Mouse (Mus musculus) forebrain, embryonic 10.5 days (tissue): ENCODE data around the gene Ttll13. TPM values are rescaled to one million over a fixed set of nuclear protein-coding genes. Genes with fewer than 3 reads are reported as not detected.

Experiments
- DNase-seq: peaks from one replicate; pipeline ENCODE4 v3.0.0-alpha.2; 2017; ENCODE audit warnings: low spot score; ENCODE audit errors: extremely low spot score
- H3K27ac ChIP-seq: fragments of 300-500 bp; sonication (generic); 2 replicates; pipeline ENCODE4 v1.5.1; 2016; ENCODE audit warnings: mild to moderate bottlenecking
- H3K27me3 ChIP-seq: fragments of 300-500 bp; sonication (generic); 2 replicates; pipeline ENCODE4 v1.6.1; 2016; ENCODE audit warnings: mild to moderate bottlenecking; ENCODE audit not compliant: poor library complexity, severe bottlenecking
- H3K36me3 ChIP-seq: fragments of 300-500 bp; sonication (generic); replicated peaks from 2 replicates; pipeline ENCODE4 v1.6.1; 2016; ENCODE audit warnings: mild to moderate bottlenecking, moderate library complexity
- H3K4me1 ChIP-seq: fragments of 300-500 bp; sonication (generic); 2 replicates; pipeline ENCODE4 v1.6.1; 2016
- H3K4me3 ChIP-seq: fragments of 300-500 bp; sonication (generic); 2 replicates; pipeline ENCODE4 v1.5.1; 2016; ENCODE audit warnings: mild to moderate bottlenecking, moderate library complexity
- H3K9me3 ChIP-seq: fragments of 300-500 bp; sonication (generic); 2 replicates; pipeline ENCODE4 v1.6.1; 2016; ENCODE audit warnings: mild to moderate bottlenecking, moderate library complexity
- WGBS: fragments of 180-500 bp; shearing (Covaris S2); methylation state at CpG from one replicate; pipeline ENCODE4 v1.1.7; 2016; 5-methylcytosine and 5-hydroxymethylcytosine counted together
- polyA plus RNA-seq: library from polyadenylated mRNA; unstranded; fragments of >200 nt; fragmentation: Nextera tagmentation; extraction: Ambion mirVana; gene quantifications from 2 replicates; pipeline ENCODE4 v1.2.1, GENCODE M21; 2016

The Ttll13 gene
- polyA plus RNA-seq, 1 experiment from 2014 or later: 0.99 TPM

GRCm38 (mm10) chr7:80281646-80282045 is 35.5 kb downstream of the Ttll13 start:
- H3K27ac ChIP-seq: no peak overlapping the region
- H3K27me3 ChIP-seq: no peaks in the 10 kb centered on the region
- no peak for DNase-seq
- peaks cover 80% of the 10 kb centered on the region for H3K36me3 ChIP-seq
- H3K4me1 ChIP-seq: no peaks in the 10 kb centered on the region
- no peak overlapping the region for H3K4me3 ChIP-seq
- 91% methylated on average over 3 of the region's 3 CpGs for WGBS
- H3K9me3 ChIP-seq: no peaks in the 10 kb centered on the region

DNA sequence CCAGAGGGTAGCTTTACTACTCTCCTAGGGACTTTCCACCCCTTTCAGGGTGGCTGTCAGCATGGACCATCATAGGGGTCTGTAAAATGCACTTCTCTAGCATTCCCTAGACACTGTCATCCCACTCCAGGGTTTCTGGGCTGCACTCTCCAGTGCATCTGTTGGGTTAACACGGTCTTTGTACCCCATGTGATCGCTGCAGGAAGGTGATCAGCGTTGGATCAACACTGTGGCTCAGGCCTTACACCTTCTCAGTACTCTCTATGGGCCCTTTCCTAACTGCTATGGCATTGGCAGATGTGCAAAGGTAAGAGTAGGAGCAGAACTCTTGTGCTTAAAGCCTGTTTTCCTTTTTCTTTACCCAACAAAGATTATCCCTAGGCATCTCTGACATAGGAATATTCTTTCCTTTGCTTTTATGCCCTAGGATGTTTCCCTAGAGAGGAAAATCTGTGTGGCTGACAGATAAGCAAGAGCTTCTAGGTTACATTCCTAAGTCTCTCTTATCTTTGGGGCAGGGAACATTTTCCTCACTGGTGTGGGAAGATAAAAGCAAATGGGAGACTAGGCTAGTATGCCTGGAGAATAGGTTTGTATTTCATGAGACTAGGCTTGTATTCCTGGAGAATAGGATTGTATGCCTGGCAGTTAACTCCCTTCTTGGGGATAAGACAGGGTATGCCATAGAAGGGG is 37.2 kb downstream of the Ttll13 start:
- no peak for DNase-seq
- Histone ChIP-seq H3K4me3 (no peak overlapping the region), H3K4me1 (no peaks in the 10 kb centered on the region), H3K9me3 (no peaks in the 10 kb centered on the region), H3K36me3 (peaks cover 81% of the 10 kb centered on the region), H3K27ac (no peak overlapping the region), H3K27me3 (no peaks in the 10 kb centered on the region)
- 91% methylated on average over 3 of the region's 3 CpGs for WGBS

GRCm38 (mm10) chr7:80284391-80284790 is 38.2 kb downstream of the Ttll13 start:
- Histone ChIP-seq H3K9me3 (no peaks in the 10 kb centered on the region), H3K36me3 (peaks cover 78% of the 10 kb centered on the region), H3K27me3 (no peaks in the 10 kb centered on the region), H3K4me3 (no peak overlapping the region), H3K4me1 (no peaks in the 10 kb centered on the region), H3K27ac (no peak overlapping the region)
- DNase-seq: no peak
- WGBS: 94% methylated on average over 5 of the region's 5 CpGs

DNA sequence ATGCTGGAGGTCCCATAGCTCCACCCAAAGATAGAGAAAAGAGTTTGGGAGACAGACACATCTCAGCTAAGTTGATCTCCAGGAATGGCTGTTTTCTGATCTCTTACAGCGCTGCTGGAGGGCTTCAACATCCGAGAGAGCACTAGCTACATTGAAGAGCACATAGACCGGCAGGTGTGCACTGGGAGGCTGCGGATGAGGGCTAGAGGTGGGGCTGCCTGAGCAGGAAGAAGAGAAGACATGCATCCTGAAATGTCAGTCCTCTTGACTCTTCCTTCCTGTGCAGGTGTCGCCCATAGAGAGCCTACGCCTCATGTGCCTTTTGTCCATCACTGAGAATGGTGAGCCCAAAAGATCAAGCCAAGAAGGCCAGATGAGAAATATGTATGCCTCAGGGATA is 39.5 kb downstream of the Ttll13 start:
- peaks cover 77% of the 10 kb centered on the region for H3K36me3 ChIP-seq
- H3K27ac ChIP-seq: no peak overlapping the region
- no peak overlapping the region for H3K4me3 ChIP-seq
- H3K27me3 ChIP-seq: no peaks in the 10 kb centered on the region
- no peak for DNase-seq
- 93% methylated on average over 6 of the region's 6 CpGs for WGBS
- no peaks in the 10 kb centered on the region for H3K4me1 ChIP-seq
- no peaks in the 10 kb centered on the region for H3K9me3 ChIP-seq

- Histone ChIP-seq H3K27me3 (no peaks in the 10 kb centered on the region), H3K9me3 (no peaks in the 10 kb centered on the region), H3K4me1 (no peaks in the 10 kb centered on the region), H3K27ac (no peak overlapping the region), H3K4me3 (no peak overlapping the region), H3K36me3 (peaks cover 86% of the 10 kb centered on the region)
- DNase-seq: no peak
- whole genome bisulfite sequencing: 87% methylated on average over 10 of the region's 10 CpGs
Observed at GRCm38 (mm10) chr7:80287736-80288135, 41.6 kb downstream of the Ttll13 start.

DNA sequence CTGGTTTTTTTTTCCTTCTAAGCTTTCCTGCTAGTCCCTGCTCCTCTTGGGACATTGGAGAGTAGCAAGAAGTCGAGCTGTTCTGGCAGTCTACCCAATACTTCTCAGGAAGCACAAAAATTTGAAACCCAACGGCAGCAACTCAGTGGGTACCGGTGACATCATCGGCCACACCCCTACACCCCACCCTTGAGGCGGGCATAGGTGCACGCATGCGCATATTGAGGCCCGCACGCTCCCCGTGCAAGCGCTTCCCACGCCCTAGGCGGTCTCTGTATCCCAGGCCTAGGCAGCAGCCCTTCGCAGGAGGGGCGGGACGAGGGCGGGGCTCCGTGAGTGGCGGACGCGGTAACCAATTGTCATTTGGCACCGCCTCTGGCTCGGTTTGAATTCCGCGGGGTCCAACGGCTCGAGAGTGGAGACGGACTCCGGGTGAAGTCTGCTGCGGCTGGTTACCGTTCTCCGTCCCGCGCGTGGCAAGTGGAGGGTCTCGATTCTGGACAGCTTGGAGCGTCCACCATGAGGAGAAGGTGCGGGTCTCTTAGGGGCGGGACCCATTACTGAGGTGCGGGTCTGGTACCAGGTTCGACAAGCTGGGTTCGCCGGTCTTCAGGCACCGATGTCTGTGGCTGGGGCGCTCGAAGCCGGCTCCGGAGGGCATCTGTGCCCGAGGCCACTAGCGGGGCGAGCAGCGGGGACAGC is 48.0 kb downstream of the Ttll13 start, which contains the start of gene Prc1:
TSS of gene Prc1 (plus strand) at position 389 of the 702 bp plus-strand sequence.
- H3K36me3 ChIP-seq: peaks cover 55% of the 10 kb centered on the region
- H3K4me3 ChIP-seq: peak within 1 kb of the TSS; percentile 90
- no peaks in the 10 kb centered on the region for H3K9me3 ChIP-seq
- under 1% methylated on average over 52 of the region's 52 CpGs for WGBS
- H3K27ac ChIP-seq: peak within 1 kb of the TSS; percentile 97
- peak; percentile 99 for DNase-seq
- peaks cover 36% of the 10 kb centered on the region for H3K4me1 ChIP-seq
- H3K27me3 ChIP-seq: no peaks in the 10 kb centered on the region

DNA sequence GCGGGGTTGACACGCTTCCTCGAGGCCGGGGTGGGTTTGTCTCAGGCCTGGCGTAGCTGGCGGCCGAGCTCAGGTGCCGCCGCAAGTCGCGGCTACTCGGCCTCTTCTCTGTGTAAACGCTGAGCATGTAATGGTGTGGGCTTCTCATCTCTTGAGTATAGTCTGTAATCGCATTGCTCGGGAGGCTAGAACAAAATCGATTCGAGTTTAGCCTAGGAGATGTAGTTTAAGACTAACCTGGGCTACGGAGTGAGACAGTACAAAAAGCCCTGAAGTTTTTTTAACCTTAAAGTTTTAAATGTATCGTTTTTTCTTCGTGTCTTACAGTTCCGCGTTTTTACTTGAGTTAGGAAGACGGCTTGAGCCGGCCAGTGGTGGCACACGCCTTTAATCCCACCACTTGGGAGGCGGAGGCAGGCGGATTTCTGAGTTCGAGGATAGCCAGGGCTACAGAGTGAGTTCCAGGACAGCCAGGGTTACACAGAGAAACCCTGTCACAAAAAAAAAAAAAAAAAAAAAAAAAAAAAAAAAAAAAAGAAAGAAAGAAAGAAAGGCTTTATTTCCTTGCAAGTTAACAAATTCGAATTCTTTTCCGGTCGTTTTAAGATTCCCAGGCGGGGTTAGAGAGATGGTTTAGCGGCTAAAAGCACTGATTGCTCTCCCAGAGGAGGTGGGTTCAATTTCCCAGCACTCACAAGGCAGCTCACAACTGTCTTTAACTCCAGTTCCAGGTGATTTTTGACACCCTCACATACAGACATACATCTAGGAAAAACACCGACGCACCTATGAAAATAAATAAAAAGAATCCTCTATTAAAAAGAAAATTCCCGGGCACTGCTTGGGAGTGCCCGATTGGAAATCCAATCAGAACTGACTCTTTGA is 48.8 kb downstream of the Ttll13 start:
- Histone ChIP-seq H3K36me3 (peaks cover 58% of the 10 kb centered on the region), H3K9me3 (no peaks in the 10 kb centered on the region), H3K4me3 (peak overlapping the region; percentile 90), H3K27ac (peak overlapping the region; percentile 97), H3K4me1 (peaks cover 39% of the 10 kb centered on the region), H3K27me3 (no peaks in the 10 kb centered on the region)
- DNase-seq: no peak
- WGBS: 11% methylated on average over 37 of the region's 37 CpGs

DNA sequence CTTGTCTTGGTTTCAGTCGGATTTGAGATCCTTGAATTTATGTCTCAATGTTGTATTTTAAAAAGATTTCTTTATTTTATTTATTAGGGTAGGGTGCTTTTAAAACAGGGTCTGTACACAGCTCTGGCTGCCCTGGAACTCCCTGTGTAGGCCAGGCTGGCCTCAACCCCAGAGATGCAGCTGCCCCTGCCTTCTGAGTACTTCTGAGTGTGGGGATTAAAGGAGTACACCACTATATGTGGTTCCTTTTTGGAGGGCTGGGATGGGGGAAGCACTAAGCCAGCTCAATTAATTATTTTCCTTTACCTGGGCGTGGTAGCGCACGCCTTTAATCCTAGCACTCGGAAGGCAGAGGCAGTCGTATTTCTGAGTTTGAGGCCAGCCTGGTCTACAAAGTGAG is 50.3 kb downstream of the Ttll13 start:
- DNase-seq: no peak
- H3K27ac ChIP-seq: no peak overlapping the region
- WGBS: 95% methylated on average over 6 of the region's 6 CpGs

DNA sequence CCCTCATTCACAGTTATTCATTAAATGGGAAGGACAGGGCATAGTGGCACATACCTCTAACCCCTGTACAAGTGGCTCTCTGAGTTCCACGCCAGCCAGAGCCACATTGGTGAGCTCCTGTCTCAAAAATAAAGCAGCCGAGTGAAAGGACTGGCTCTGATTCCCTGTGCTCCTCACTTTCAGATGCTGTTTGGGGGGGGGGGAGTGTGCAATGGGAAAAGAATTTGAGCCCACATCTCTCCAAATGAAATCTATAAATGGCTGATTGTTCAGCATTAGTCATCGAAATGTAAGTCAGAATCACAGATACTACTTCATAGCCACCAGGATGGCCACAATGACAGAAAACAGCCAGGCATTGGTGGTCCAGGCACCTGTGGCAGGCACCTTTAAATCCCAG is 50.9 kb downstream of the Ttll13 start:
- Histone ChIP-seq H3K4me1 (peaks cover 39% of the 10 kb centered on the region), H3K27me3 (no peaks in the 10 kb centered on the region), H3K36me3 (peaks cover 63% of the 10 kb centered on the region), H3K27ac (no peak overlapping the region), H3K9me3 (no peaks in the 10 kb centered on the region), H3K4me3 (peak overlapping the region; percentile 90; the same call in 1 of the 2 replicates)
- whole genome bisulfite sequencing: 95% methylated on average over 3 of the region's 3 CpGs
- DNase-seq: no peak

More for the DNA sequence above, 50.3 kb downstream of the Ttll13 start:
- Histone ChIP-seq H3K4me1 (peaks cover 39% of the 10 kb centered on the region), H3K4me3 (peak overlapping the region; percentile 90), H3K9me3 (no peaks in the 10 kb centered on the region), H3K36me3 (peaks cover 59% of the 10 kb centered on the region), H3K27me3 (no peaks in the 10 kb centered on the region)

DNA sequence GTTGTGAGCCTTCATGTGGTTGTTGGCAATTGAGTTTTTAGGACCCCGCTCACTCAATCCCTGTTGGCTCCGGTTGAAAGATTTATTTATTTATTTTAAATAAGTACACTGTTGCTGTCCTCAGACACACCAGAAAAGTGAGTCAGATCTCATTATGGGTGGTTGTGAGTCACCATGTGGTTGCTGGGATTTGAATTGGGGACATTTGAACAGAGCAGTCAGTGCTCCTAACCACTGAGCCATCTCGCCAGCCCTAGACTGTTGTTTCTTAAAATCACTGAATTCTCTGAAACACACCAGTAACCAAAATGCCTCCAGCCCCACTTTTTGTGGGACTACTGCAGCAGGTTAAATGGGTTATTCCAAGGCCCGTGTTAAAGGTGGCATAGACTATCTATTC is 52.6 kb downstream of the Ttll13 start:
- DNase-seq: no peak
- no peak overlapping the region for H3K27ac ChIP-seq
- no peaks in the 10 kb centered on the region for H3K9me3 ChIP-seq
- no peak overlapping the region for H3K4me3 ChIP-seq
- H3K27me3 ChIP-seq: no peaks in the 10 kb centered on the region
- 96% methylated on average over 4 of the region's 4 CpGs for WGBS
- H3K4me1 ChIP-seq: peaks cover 37% of the 10 kb centered on the region
- peaks cover 78% of the 10 kb centered on the region for H3K36me3 ChIP-seq

GRCm38 (mm10) chr7:80299568-80299967 is 53.4 kb downstream of the Ttll13 start:
- H3K4me1 ChIP-seq: peaks cover 31% of the 10 kb centered on the region
- 94% methylated on average over 3 of the region's 3 CpGs for WGBS
- no peak overlapping the region for H3K4me3 ChIP-seq
- no peak overlapping the region for H3K27ac ChIP-seq
- H3K36me3 ChIP-seq: peaks cover 86% of the 10 kb centered on the region
- no peaks in the 10 kb centered on the region for H3K27me3 ChIP-seq
- no peak for DNase-seq
- no peaks in the 10 kb centered on the region for H3K9me3 ChIP-seq

DNA sequence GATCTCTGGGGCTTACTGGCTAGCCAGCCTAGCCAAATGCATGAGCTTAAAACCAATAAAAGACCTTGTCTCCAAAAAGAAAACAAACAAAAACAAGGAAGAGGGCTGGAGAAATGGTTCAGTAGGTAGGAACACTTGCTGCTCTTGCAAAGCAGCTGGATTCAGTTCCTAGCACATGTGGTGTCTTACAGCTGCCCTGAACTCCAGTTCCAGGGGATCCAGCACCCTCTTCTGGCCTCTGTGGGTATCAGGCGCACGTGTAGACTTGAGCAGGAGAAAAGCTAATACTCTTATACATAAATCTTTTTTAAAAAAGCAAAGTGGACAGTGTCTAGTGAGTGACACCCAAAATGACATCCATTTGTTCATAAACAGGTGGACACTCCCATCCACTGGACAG is 55.3 kb downstream of the Ttll13 start:
- H3K27me3 ChIP-seq: no peaks in the 10 kb centered on the region
- no peaks in the 10 kb centered on the region for H3K9me3 ChIP-seq
- H3K4me3 ChIP-seq: no peak overlapping the region
- WGBS: 85% methylated on average over 2 of the region's 2 CpGs
- peaks cover 98% of the 10 kb centered on the region for H3K36me3 ChIP-seq
- peaks cover 17% of the 10 kb centered on the region for H3K4me1 ChIP-seq
- no peak for DNase-seq
- no peak overlapping the region for H3K27ac ChIP-seq
